Mouse (Mus musculus) myocyte (in vitro differentiated cells): ENCODE results near the gene Fam120b.

ENCODE experiments used
- MYOD1 ChIP-seq, 3 experiments: IDR thresholded peaks; one replicate each; pipeline ENCODE4 v1.6.1; 2011; ENCODE audit warnings: control low read depth in 2 of 3, low read depth in 2 of 3, mild to moderate bottlenecking in 2 of 3, moderate library complexity in 1 of 3; ENCODE audit not compliant: insufficient read length in 2 of 3, control insufficient read depth in 1 of 3
- MYOG ChIP-seq, 3 experiments: IDR thresholded peaks; one replicate each; pipeline ENCODE4 v1.6.1; 2011; ENCODE audit warnings: control low read depth in 2 of 3, low read depth in 2 of 3, mild to moderate bottlenecking in 2 of 3; ENCODE audit not compliant: insufficient read length in 2 of 3, control insufficient read depth in 1 of 3, insufficient read depth in 1 of 3
- POLR2A ChIP-seq: IDR thresholded peaks from one replicate; pipeline ENCODE4 v1.6.1; 2011; ENCODE audit warnings: low read depth, mild to moderate bottlenecking, control low read depth, moderate library complexity; ENCODE audit not compliant: insufficient read length
- TCF12 ChIP-seq: IDR thresholded peaks from one replicate; pipeline ENCODE4 v1.6.1; 2011; ENCODE audit warnings: mild to moderate bottlenecking, control low read depth; ENCODE audit not compliant: poor library complexity, insufficient read depth, severe bottlenecking
- USF1 ChIP-seq: IDR thresholded peaks from one replicate; pipeline ENCODE4 v1.6.1; 2011; ENCODE audit warnings: low read depth, mild to moderate bottlenecking, control low read depth, moderate library complexity

DNA sequence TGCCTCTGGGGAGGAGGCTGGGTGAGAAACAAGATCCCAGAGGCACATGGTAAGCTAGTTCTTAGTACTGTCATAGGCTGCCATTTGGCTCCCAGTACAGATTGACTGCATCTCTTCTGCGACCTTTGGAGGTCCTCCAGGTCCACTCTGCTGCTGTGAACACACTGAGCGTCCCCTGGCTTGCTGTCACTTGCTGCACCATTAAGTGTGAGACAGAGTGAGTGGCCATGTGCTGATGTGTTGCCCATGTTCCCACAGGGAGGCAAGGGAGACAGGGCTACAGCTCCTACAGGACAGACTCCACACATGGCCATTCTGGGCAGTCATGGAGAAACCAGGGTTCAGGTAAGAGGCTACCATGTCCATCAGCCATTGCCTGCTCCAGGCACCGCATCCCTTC, 29.9 kb downstream of the Fam120b start:
- TF ChIP-seq USF1 (no peak), TCF12 (no peak), POLR2A (no peak), MYOG (IDR thresholded peaks at IDR 0.05; ENCODE audit: control insufficient read depth in 1 of 3, insufficient read depth in 1 of 3, insufficient read length in 2 of 3, low read depth in 2 of 3) (no peak), MYOD1 (IDR thresholded peaks at IDR 0.05; ENCODE audit: control insufficient read depth in 1 of 3, insufficient read length in 2 of 3, low read depth in 2 of 3) (no peak)
